Mouse (Mus musculus): ENCODE measurements around the gene Prox1.

The Prox1 gene

DNA sequence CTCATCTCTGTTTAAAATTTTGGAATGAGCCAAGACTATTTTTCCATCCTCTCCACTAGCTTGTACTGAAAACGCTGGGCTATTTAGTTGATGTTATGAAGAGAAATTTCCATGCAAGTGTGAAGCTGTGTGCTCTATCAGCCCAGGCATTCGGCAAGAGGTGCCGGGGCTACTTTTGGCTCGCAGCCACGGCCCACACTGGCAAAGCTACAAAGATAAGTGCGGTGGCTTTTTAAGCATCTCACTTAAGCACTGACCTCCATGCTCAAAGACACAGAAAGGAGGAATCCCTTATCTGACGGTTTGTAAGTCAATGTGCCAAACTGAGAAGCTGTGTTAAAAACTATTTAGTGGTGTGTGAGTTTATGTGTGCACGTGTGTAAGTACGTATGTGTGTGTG lies 26.9 kb downstream of the Prox1 start:
- in situ Hi-C loops (cut with MboI, MseI): no loop called here

GRCm38 (mm10) chr1:190142584-190142983 lies 27.9 kb downstream of the Prox1 start:
- in situ Hi-C loops (cut with MboI, MseI): no loop called here

DNA sequence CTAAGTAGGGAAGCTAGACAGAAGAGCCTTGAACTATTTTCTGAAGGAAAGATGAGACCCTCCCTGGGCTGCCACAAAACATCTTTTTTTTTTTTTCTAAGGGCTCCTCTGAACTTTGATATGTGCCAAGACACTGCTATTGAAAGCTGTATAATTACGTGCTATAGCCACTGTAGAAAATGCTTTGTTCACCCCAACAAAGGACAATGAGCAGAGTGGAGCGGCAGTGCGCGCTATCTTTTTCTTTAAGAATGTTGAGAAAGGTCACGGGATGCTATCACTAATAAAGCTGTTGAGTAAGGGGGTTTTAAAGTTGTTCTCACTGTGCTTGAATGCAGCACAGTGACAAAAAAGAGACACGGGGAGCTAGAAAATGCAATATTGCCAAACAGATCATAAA lies 30.0 kb downstream of the Prox1 start:
- in situ Hi-C loops (cut with MboI, MseI): no loop called here

GRCm38 (mm10) chr1:190139711-190140405 lies 30.7 kb downstream of the Prox1 start:
- in situ Hi-C loops (cut with MboI, MseI): loop anchor here in 1 of 2 experiments (10.0 kb wide), 1 partner anchor 1845 kb away; no protein-coding TSS in a partner anchor

GRCm38 (mm10) chr1:190137943-190138342 lies 32.6 kb downstream of the Prox1 start:
- in situ Hi-C loops (cut with MboI, MseI): loop anchor here in 1 of 2 experiments (10.0 kb wide), 1 partner anchor 1843 kb away; no protein-coding TSS in a partner anchor

DNA sequence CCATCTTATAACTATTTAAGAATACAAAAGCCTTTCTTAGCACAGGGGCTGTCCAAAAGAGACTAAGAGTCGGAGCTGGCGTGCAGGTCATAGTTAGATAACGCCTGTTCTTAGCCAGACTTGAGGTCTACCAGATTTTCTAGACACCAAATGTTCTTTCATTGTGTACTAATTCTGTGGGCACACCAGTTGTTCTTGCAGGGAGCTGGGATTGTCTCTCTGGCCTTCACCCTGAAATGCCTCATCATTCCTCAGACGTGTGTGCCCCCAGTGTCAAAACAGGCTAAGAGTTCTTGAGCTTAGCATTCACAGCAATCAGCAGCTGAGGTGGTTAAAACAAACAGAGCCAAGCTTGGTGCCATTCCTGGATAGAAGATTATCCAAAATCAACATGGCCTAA lies 37.6 kb downstream of the Prox1 start:
- in situ Hi-C loops (cut with MboI, MseI): loop anchor here in 1 of 2 experiments (10.0 kb wide), 1 partner anchor 1838 kb away; no protein-coding TSS in a partner anchor

DNA sequence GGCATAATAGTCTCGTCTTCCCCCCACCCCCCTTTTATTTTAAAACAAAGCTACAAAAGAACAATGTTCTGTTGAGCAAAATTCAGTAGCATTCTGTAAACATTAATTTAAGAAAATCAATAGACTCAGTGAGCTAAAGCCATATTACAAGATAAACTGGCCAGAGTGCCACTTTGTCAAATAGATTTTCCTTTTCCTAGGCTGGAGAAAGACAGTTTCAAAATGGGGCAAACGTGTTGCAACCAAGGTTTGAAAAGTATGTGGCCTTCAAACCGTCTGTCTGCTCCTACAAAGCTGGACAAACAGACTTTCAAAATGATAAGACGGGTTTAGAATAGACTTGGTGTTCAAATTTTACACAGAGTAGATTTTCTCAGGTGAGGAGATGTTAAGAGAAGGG lies 39.6 kb downstream of the Prox1 start:
- in situ Hi-C loops (cut with MboI, MseI): loop anchor here in 1 of 2 experiments (10.0 kb wide), 1 partner anchor 1836 kb away; no protein-coding TSS in a partner anchor

DNA sequence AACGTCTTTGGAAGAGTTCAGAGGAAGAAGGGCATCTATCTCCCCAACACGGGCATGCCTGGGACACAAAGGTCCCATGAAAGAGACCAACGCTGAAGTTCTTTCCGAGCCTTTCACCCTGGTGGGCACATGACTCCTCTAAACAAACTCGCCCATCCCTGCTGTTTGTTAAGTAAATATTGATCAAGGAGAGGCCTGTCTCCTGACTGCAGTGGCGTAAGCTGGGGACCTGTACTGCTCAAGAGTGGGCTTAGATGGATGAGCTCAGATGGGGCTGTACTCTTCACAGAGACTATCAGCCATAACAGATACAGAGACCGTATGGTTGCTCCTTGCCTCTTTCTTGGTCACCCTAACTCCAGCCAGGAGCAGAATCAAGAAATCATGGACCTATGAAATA lies 41.0 kb downstream of the Prox1 start:
- in situ Hi-C loops (cut with MboI, MseI): no loop called here

GRCm38 (mm10) chr1:190128674-190129322 lies 41.7 kb downstream of the Prox1 start:
- in situ Hi-C loops (cut with MboI, MseI): no loop called here

DNA sequence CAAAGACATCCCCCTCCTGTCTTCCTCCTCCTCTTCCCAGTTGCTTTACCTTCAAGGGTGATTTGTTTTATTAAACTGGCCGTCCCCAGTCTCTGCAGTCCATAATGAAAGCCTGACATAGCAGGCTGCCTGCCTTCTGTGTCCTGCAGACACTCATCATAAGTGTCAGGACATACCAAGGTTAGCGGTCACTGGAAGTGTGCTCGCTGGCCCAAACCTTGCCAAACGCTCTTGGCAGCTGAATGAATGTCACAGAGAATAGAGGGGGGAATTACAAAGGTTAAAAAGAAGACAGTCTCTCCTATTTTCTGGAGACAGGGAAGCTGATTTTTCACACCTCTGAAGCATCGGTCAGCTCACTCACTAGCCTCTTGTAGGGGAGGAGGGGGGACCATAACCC lies 42.6 kb downstream of the Prox1 start:
- in situ Hi-C loops (cut with MboI, MseI): no loop called here

DNA sequence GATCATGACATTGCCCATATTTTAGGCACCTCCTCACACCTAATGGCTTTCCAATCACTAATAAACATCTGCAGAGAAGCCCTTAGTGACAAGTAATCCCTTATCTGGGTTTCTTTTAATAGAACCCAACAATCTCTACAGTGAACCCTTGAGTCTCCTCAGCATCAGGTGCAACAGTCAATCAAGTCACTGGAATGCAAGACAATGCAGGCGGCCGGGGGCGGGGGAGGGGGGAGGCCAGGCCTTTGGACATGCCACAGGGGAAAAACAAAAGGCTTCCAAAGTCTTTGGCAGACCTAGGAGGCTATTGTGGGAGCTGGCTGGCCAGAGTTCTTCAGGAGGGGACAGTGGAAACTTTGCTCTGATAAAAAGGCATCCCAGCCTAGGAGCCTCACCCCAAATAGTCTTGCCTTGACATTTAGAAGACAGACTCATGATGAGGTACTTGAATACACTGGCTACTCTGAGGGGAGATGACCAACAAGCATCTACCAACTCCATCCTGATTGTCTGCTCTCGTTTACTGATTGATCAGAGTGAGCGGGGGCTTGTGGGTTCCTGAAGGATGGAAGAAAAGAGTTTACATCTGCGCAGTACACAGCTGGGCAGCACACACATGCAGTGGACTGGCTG lies 43.2 kb downstream of the Prox1 start:
- in situ Hi-C loops (cut with MboI, MseI): no loop called here

- in situ Hi-C loops (cut with MboI, MseI): no loop called here
Measured at GRCm38 (mm10) chr1:190124961-190125739, 45.4 kb downstream of the Prox1 start.

DNA sequence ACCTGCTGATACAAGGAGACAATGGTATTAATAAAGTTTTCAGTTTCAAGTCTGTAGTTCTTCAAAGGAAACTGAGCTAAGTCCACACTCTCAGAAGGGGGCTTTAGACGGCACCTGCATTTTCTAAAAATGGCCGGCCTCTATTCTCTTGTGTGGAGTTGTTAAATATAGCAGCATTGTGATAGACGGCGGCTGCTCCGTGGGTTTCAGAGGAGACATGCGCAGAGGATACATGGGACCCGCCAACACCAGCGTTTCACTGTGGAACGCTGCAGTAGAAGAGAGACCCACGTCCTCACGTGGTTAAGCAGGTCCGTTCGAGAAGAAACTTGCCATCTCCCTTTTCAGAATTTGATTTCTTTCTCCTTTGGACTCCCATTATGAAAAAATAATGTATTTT lies 47.1 kb downstream of the Prox1 start:
- in situ Hi-C loops (cut with MboI, MseI): no loop called here

DNA sequence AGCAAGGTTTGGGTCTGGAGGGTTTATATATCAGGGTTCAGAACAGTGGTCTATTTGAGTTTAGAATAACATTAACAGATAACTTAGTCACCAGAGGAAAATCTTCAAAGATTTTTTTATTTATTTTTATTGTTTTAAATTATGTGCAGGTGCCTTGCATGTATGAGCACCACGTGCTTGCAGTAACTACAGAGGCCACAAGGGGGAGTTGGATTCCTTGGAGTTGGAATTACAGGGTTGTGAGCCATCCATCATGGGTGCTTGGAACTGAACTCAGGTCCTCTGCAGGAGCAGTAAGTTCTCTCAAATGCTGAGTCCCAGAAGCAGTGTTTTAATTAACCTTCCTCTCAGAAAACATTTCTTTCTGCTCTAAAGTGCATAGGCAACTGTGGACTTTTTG lies 54.5 kb downstream of the Prox1 start:
- in situ Hi-C loops (cut with MboI, MseI): no loop called here

GRCm38 (mm10) chr1:190111741-190112140 lies 58.8 kb downstream of the Prox1 start:
- in situ Hi-C loops (cut with MboI, MseI): no loop called here

DNA sequence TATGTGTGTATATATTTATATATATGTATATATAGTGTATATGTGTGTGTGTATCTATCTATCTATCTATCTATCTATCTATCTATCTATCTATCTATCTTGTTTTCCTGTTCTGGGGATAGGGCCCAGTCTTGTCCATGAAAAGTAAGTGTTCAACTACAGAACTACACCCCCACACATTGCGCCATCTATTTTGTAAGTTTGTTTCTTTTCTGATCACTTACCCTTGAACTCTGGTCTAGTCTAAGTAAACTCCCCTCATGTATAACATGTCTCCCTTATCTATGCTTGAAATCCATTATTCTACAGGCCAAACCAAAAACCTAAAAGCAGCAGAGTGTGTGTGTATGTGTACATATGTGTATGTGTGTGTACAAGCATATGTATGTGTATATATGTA lies 62.9 kb downstream of the Prox1 start:
- in situ Hi-C loops (cut with MboI, MseI): no loop called here

DNA sequence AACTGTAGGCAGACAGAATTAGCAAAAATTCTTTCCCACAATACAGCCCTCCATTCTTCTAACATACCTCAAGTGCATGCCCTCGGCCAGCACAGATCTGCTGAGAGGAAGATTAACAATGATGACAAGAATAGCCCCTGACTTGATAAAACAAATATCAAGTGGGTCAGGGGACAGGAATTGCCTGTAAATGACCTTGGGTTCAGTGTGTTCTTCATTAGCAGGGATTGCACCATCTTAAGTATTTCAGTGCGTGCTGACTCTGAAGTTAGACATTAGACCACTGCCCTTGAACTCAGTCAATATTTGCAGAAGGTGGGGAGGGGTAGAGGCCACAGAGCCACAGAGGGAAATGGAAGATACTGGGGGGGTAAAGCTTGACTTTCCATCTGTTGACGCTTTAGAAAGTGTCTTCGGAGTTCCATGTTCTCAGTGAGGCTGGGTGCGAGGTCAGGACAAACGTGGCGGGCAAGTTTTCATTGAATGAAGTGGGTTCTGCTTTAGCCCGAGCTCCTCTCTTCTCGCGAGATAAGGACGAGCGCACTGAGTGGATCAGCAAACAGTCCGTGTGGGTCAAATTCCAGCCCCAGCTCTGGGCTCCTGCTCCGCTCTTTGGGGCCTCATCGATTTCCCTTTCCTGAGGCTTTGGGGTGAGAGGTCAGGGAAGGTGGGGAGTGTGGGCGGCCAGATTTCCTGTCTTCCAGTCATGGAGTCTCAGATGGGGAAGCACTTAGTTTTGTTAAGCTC lies 63.7 kb downstream of the Prox1 start:
- in situ Hi-C loops (cut with MboI, MseI): no loop called here

DNA sequence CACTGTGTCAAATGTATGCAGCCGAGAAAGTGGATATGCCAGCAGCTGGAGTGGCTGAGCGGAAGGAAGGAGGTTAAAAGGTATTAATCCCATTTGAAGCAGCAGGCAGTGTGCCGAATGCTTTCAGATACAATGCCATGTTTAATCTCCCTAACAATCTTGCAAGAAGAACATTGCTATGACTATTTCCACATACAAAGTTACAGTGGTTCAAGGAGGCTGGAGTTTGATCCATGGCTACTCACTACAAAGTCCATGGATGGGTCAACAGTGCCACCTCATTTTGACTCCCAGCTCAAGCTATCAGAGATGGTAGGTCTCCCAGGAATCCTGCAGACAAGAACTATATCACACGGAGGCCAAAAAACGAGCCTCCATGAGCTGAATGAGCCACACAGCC lies 64.5 kb downstream of the Prox1 start:
- in situ Hi-C loops (cut with MboI, MseI): no loop called here

DNA sequence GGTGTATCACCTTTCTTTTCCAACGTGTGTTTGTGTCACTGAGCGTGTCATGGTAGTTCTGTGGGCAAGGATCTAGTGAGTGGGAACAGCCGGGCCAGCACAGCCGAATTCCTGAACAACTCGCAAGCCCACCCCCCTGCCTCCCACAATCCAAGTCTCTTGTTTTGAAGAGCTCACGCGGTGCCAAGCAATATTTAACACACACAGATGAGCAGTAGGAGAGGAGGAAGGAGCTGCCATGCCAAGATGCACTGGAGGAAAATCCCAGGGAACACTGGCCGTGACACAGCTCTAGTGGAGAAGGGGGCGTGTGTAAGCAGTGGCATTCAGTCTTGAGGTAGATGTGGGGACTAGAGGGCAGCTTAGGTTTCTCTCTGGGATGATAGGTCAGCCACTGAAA lies 77.2 kb downstream of the Prox1 start:
- in situ Hi-C loops (cut with MboI, MseI): no loop called here

DNA sequence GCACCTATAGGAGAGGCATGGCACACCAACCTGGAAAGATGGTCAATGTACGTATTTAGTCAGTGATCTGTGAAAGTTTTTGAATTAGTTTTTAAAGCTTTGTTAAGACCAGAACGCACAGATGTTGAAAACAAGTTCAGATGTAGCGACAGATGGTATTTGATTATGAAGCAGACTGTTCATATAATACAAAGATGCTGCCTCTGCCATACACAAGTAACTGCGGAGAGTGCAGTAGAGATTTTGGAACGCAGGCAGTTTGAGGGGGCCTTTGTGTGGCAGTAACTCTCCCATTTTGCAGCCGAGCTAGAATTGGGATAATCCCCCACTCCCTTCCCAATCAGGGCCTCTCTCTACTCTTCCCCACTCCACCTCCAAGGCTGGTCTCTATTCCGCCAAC lies 78.4 kb downstream of the Prox1 start:
- in situ Hi-C loops (cut with MboI, MseI): no loop called here

DNA sequence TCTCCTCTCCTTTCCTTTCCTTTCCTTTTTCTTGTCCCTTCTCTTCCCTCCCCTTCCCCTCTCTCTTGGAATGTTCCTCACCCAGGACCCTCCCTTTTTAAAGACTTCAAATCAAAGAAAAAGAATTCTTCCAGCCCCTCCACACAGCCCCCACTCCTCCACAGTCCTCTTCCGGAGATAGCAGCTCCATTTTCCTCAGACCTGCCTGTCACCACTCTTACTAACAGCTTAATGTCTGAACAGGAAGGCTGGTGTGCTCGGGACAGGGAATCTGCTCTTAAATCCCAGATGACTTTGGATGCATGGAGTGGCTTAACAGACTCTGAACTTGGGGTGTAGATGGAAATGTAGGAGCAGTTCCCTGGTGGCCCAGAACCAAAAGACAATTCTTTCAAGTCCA lies 81.6 kb downstream of the Prox1 start:
- in situ Hi-C loops (cut with MboI, MseI): no loop called here

Data from T-helper 17 cell (primary cell).